Mouse (Mus musculus) macrophage (primary cell): Measurements from ENCODE around the gene Nop2. TPM values are rescaled to one million over a fixed set of nuclear protein-coding genes. Genes with fewer than 3 reads are reported as not detected.

Experiments
- H3K27ac ChIP-seq: fragments of 350-480 bp; formaldehyde crosslinking; 2 replicates; pipeline ENCODE4 v1.9.0; 2021
- H3K36me3 ChIP-seq: fragments of 350-480 bp; formaldehyde crosslinking; 2 replicates; pipeline ENCODE4 v1.9.0; 2021; ENCODE audit errors: inconsistent target
- H3K4me3 ChIP-seq: fragments of 350-480 bp; formaldehyde crosslinking; 2 replicates; pipeline ENCODE4 v1.9.0; 2021; ENCODE audit errors: inconsistent target
- H3K79me2 ChIP-seq: fragments of 350-480 bp; formaldehyde crosslinking; 2 replicates; pipeline ENCODE4 v1.9.0; 2021; ENCODE audit errors: inconsistent target
- WGBS: methylation state at CpG from one replicate; pipeline ENCODE4 v1.1.7; 2026; ENCODE audit warnings: inconsistent platforms; ENCODE audit not compliant: missing documents; 5-methylcytosine and 5-hydroxymethylcytosine counted together
- polyA plus RNA-seq: library from polyadenylated mRNA; stranded (reverse); fragments of 250-400 nt; gene quantifications from 3 replicates; pipeline ENCODE4 v1.2.4, GENCODE M21; 2018; ENCODE audit warnings: inconsistent platforms

Nop2 gene
- polyA plus RNA-seq, 1 experiment from 2014 or later: 23.8 TPM

- peaks cover 8% of the 10 kb centered on the region; the same call in 1 of the 2 replicates for H3K36me3 ChIP-seq
- H3K27ac ChIP-seq: peak overlapping the region; percentile 94
- WGBS: under 1% methylated on average over 32 of the region's 34 CpGs
- peak overlapping the region; percentile 91 for H3K4me3 ChIP-seq
- peaks cover 56% of the 10 kb centered on the region for H3K79me2 ChIP-seq
These were observed 60.5 kb downstream of the Nop2 start for GRCm38 (mm10) chr6:125192016-125192714.

- 30% methylated on average over 5 of the region's 5 CpGs for WGBS
These were observed 61.1 kb downstream of the Nop2 start for GRCm38 (mm10) chr6:125192841-125193240.

GRCm38 (mm10) chr6:125193390-125193789, 61.7 kb downstream of the Nop2 start:
- peak overlapping the region; percentile 4 for H3K27ac ChIP-seq
- H3K36me3 ChIP-seq: peaks cover 8% of the 10 kb centered on the region; the same call in 1 of the 2 replicates
- H3K4me3 ChIP-seq: peak overlapping the region; percentile 91; the same call in 1 of the 2 replicates
- 48% methylated on average over 6 of the region's 7 CpGs for WGBS
- H3K79me2 ChIP-seq: peaks cover 44% of the 10 kb centered on the region

More at GRCm38 (mm10) chr6:125192841-125193240, 61.1 kb downstream of the Nop2 start:
- H3K27ac ChIP-seq: peak overlapping the region; percentile 94
- peak overlapping the region; percentile 91 for H3K4me3 ChIP-seq
- H3K36me3 ChIP-seq: peaks cover 8% of the 10 kb centered on the region; the same call in 1 of the 2 replicates
- H3K79me2 ChIP-seq: peaks cover 49% of the 10 kb centered on the region

Other genes with a start within 250 kb of the Nop2 start
- gene Cd4, start 243.7 kb upstream of the Nop2 start, polyA plus RNA-seq: 49.3 to 211 TPM (median 83.5 TPM) in 3 replicates
- 1.5 to 1.8 TPM (median 1.5 TPM) in 3 replicates for gene Lag3, start 220.2 kb upstream of the Nop2 start, polyA plus RNA-seq
- gene Ptms, start 211.8 kb upstream of the Nop2 start, polyA plus RNA-seq: 540 to 1,227 TPM (median 1,212 TPM) in 3 replicates
- gene Mlf2, start 200.5 kb upstream of the Nop2 start, polyA plus RNA-seq: 179 to 203 TPM (median 199 TPM) in 3 replicates
- gene Cops7a, start 166.4 kb upstream of the Nop2 start, polyA plus RNA-seq: 42.8 to 68.7 TPM (median 51.4 TPM) in 3 replicates
- gene Pianp, start 135.2 kb upstream of the Nop2 start, polyA plus RNA-seq: 10.8 to 32.4 TPM (median 17.5 TPM) in 3 replicates
- gene Zfp384, start 122.8 kb upstream of the Nop2 start, polyA plus RNA-seq: 35.4 to 57.8 TPM (median 41.9 TPM) in 3 replicates
- gene Ing4, start 92.1 kb upstream of the Nop2 start, polyA plus RNA-seq: 40.7 to 67.3 TPM (median 57.5 TPM) in 3 replicates
- 1.4 to 5.9 TPM (median 3.2 TPM) in 3 replicates for gene Acrbp, start 82.2 kb upstream of the Nop2 start, polyA plus RNA-seq
- 10.0 to 28.0 TPM (median 23.5 TPM) in 3 replicates for gene Lpar5, start 64.0 kb upstream of the Nop2 start, polyA plus RNA-seq
- gene Chd4, start 35.9 kb upstream of the Nop2 start, polyA plus RNA-seq: 102 to 280 TPM (median 126 TPM) in 3 replicates
- 14.3 to 29.7 TPM (median 18.2 TPM) in 3 replicates for gene Iffo1, start 13.3 kb downstream of the Nop2 start, polyA plus RNA-seq
- gene Gapdh, start 34.6 kb downstream of the Nop2 start, polyA plus RNA-seq: 1,249 to 2,484 TPM (median 2,323 TPM) in 3 replicates
- gene Ncapd2, start 59.8 kb downstream of the Nop2 start, polyA plus RNA-seq: 6.0 to 12.7 TPM (median 10.3 TPM) in 3 replicates
- 32.5 to 47.9 TPM (median 40.8 TPM) in 3 replicates for gene Mrpl51, start 59.9 kb downstream of the Nop2 start, polyA plus RNA-seq
- gene Vamp1, start 83.6 kb downstream of the Nop2 start, polyA plus RNA-seq: 4.9 to 8.4 TPM (median 6.3 TPM) in 3 replicates
- gene Tapbpl, start 100.0 kb downstream of the Nop2 start, polyA plus RNA-seq: 11.1 to 31.4 TPM (median 11.5 TPM) in 3 replicates
- gene Cd27, start 105.1 kb downstream of the Nop2 start, polyA plus RNA-seq: not detected in 3 replicates
- gene Tuba3a, start 154.1 kb downstream of the Nop2 start, polyA plus RNA-seq: not detected in 3 replicates
- gene Ltbr, start 182.0 kb downstream of the Nop2 start, polyA plus RNA-seq: 54.9 to 70.4 TPM (median 60.9 TPM) in 3 replicates
- gene Scnn1a, start 188.8 kb downstream of the Nop2 start, polyA plus RNA-seq: 0.93 to 1.8 TPM (median 1.3 TPM) in 3 replicates
- gene Tnfrsf1a, start 217.5 kb downstream of the Nop2 start, polyA plus RNA-seq: 140 to 157 TPM (median 155 TPM) in 3 replicates
- not detected in 3 replicates for gene Plekhg6, start 248.9 kb downstream of the Nop2 start, polyA plus RNA-seq